Mouse (Mus musculus) mouse embryonic stem cell (cell line): ENCODE data around the gene Vmn2r44.
"Not testable (repeated sequence)": the region's sequence is repeated elsewhere in the genome, so short reads cannot be mapped to it uniquely, and the experiment has no call there.

Experiments used
- in situ Hi-C, 2 experiments: fragments of 300-500 bp; cut with MboI; formaldehyde crosslinking; loops; 1 replicate in 1 of 2; 3 replicates in 1 of 2; pipeline ENCODE4 v1.14.3; 2019 to 2020; ENCODE audit warnings: low sequenced_read_pairs in 2 of 2, low pct_unique_long_range_greater_than_20kb in 1 of 2, mixed read lengths in 1 of 2; ENCODE audit not compliant: unreplicated experiment in 1 of 2

The Vmn2r44 gene

DNA sequence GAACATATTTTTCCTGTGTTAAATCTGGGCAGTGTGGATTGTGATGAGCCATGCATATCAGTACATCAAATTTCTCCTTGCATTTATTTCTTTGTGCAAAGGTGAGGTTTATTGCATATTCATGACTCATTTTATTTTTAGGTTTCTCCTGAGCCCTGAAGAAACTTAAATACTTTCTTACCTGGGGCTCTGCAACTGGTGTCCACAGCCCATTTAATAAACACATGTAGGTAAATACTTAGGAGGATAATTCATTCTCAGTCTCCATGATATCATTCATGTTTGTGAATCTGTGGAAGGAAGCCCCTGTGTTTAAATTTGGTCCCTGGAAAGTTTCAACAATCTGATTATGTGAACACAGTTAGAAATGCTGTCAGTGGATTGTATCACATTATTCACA, at the start of gene Vmn2r44:
Gene Vmn2r44 (minus strand): TSS at position 101 of the 400 bp plus-strand sequence.
- in situ Hi-C loops: not testable (repeated sequence)

DNA sequence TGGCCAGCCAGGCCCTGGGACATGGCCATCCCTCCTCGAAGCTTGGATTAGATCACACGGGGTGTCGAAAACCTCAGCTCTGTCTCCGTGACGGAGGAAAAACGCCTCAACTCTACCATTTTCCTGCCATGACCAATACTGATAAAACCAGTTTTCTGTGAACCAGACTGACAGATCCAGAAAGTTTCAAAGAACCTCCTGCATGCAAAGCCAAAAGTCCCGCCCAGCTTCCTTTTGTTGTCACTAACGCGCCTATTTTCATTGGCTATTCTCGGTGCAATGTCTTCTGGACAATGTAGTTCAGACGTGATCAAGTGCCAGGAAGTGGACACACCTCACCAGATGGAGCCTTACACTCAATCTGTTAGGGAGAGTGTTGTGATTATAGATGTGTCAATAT, 25.3 kb downstream of the Vmn2r44 start:
- in situ Hi-C loops: not testable (repeated sequence)
